7 mouse cellular contexts compared by ENCODE assay signal in genomic region chr12:110695676-110696171, GRCm38 (mm10). TPM values are rescaled to one million over a fixed set of nuclear protein-coding genes. Genes with fewer than 3 reads are reported as not detected.
DNase-seq lines count a peak whose midpoint lies in the region; ATAC-seq and TF ChIP-seq lines count a peak whose summit lies in the region.

No protein-coding gene starts in this region.

- H3K4me2 ChIP-seq in heart, postnatal 0 days (ENCODE audit: low read depth, low read length), result peak overlapping the region; percentile 69
- H3K4me2 ChIP-seq in liver, postnatal 0 days (ENCODE audit: low read depth, low read length), result peak overlapping the region; percentile 99
- peak overlapping the region; percentile 67 for H3K4me2 ChIP-seq in neural tube, embryonic 13.5 days

- H3K4me1 ChIP-seq in erythroblast, embryonic 14.5 days (ENCODE audit: control insufficient read depth), result peaks cover 55% of the 10 kb centered on the region
- H3K4me1 ChIP-seq in heart, postnatal 0 days (ENCODE audit: control insufficient read depth, insufficient read depth), result peaks cover 6% of the 10 kb centered on the region; the same call in 1 of the 2 replicates
- H3K4me1 ChIP-seq in liver, postnatal 0 days (ENCODE audit: insufficient read depth), result peaks cover 29% of the 10 kb centered on the region
- peaks cover 24% of the 10 kb centered on the region for H3K4me1 ChIP-seq in neural tube, embryonic 13.5 days (replicated peaks)

- 1% methylated on average over 54 of the region's 55 CpGs for WGBS in heart, postnatal 0 days
- under 1% methylated on average over 48 of the region's 55 CpGs for WGBS in liver, postnatal 0 days (ENCODE audit: insufficient replicate concordance)
- WGBS in neural tube, embryonic 13.5 days, result 0% methylated on average over 55 of the region's 55 CpGs

- H3K9me3 ChIP-seq in erythroblast, embryonic 14.5 days (ENCODE audit: control insufficient read depth, low read length), result no peaks in the 10 kb centered on the region
- H3K9me3 ChIP-seq in heart, postnatal 0 days (replicated peaks; ENCODE audit: control insufficient read depth, low read length), result no peaks in the 10 kb centered on the region
- no peaks in the 10 kb centered on the region for H3K9me3 ChIP-seq in liver, postnatal 0 days (ENCODE audit: low read length)
- no peaks in the 10 kb centered on the region for H3K9me3 ChIP-seq in neural tube, embryonic 13.5 days

- TF ChIP-seq CTCF in heart, postnatal 0 days (IDR thresholded peaks at IDR 0.05; ENCODE audit: low read depth), result no peak
- no peak for TF ChIP-seq CTCF in layer of hippocampus, adult 2 months (conservative IDR thresholded peaks at IDR 0.05)
- TF ChIP-seq CTCF in liver, postnatal 0 days (IDR thresholded peaks at IDR 0.05; ENCODE audit: low read depth), result no peak

- H3K27me3 ChIP-seq in erythroblast, embryonic 14.5 days (ENCODE audit: control insufficient read depth), result no peaks in the 10 kb centered on the region
- no peaks in the 10 kb centered on the region for H3K27me3 ChIP-seq in heart, postnatal 0 days (ENCODE audit: control insufficient read depth, insufficient read depth, low read length)
- H3K27me3 ChIP-seq in liver, postnatal 0 days (ENCODE audit: insufficient read depth, low read length), result no peaks in the 10 kb centered on the region
- no peaks in the 10 kb centered on the region for H3K27me3 ChIP-seq in neural tube, embryonic 13.5 days

- H3K27ac ChIP-seq in heart, postnatal 0 days (ENCODE audit: low read depth), result peak overlapping the region; percentile 96
- peak overlapping the region; percentile 99 for H3K27ac ChIP-seq in layer of hippocampus, adult 2 months
- H3K27ac ChIP-seq in liver, postnatal 0 days (ENCODE audit: low read depth), result peak overlapping the region; percentile 86
- peak overlapping the region; percentile 98 for H3K27ac ChIP-seq in neural tube, embryonic 13.5 days (replicated peaks)

- H3K4me3 ChIP-seq in erythroblast, embryonic 14.5 days (replicated peaks), result peak overlapping the region; percentile 99
- peak overlapping the region; percentile 100 for H3K4me3 ChIP-seq in heart, postnatal 0 days (ENCODE audit: low read depth, low read length)
- peak overlapping the region; percentile 98 for H3K4me3 ChIP-seq in layer of hippocampus, adult 2 months
- peak overlapping the region; percentile 100 for H3K4me3 ChIP-seq in liver, postnatal 0 days (ENCODE audit: low read depth, low read length)
- H3K4me3 ChIP-seq in neural tube, embryonic 13.5 days, result peak overlapping the region; percentile 91

- peak; percentile 76 for DNase-seq in Muller cell, postnatal 12 days (ENCODE audit: inconsistent ontology term)
- peak; percentile 86 for DNase-seq in brain, adult 2 months (ENCODE audit: low read depth, low spot score)
- peak; percentile 54 for DNase-seq in heart, postnatal 0 days (ENCODE audit: low spot score)
- DNase-seq in layer of hippocampus, adult 2 months (ENCODE audit: low spot score in 2 of 2), result peak; percentile 42 to 66
- peak; percentile 73 for DNase-seq in liver, postnatal 0 days

- peaks cover 44% of the 10 kb centered on the region for H3K36me3 ChIP-seq in erythroblast, embryonic 14.5 days (ENCODE audit: control insufficient read depth)
- H3K36me3 ChIP-seq in heart, postnatal 0 days (replicated peaks; ENCODE audit: control insufficient read depth, insufficient read depth, low read length), result peaks cover 32% of the 10 kb centered on the region
- peaks cover 31% of the 10 kb centered on the region for H3K36me3 ChIP-seq in liver, postnatal 0 days (replicated peaks; ENCODE audit: insufficient read depth, low read length)
- peaks cover 32% of the 10 kb centered on the region for H3K36me3 ChIP-seq in neural tube, embryonic 13.5 days

- ATAC-seq in heart, postnatal 0 days (ENCODE audit: insufficient read depth, low read depth), result peak; percentile 44
- ATAC-seq in liver, postnatal 0 days, result peak; percentile 45
- peak; percentile 71 for ATAC-seq in neural tube, embryonic 13.5 days (ENCODE audit: low read depth)

- TF ChIP-seq EP300 in heart, postnatal 0 days (IDR thresholded peaks at IDR 0.05; ENCODE audit: low read depth), result no peak
- no peak for TF ChIP-seq EP300 in liver, postnatal 0 days (IDR thresholded peaks at IDR 0.05; ENCODE audit: low read depth)

- H3K9ac ChIP-seq in heart, postnatal 0 days (replicated peaks; ENCODE audit: low read depth, low read length), result peak overlapping the region; percentile 99
- H3K9ac ChIP-seq in liver, postnatal 0 days (replicated peaks), result peak overlapping the region; percentile 94
- peak overlapping the region; percentile 99 for H3K9ac ChIP-seq in neural tube, embryonic 13.5 days

RNA-seq across cellular contexts. Expression of gene Hsp90aa1, which starts 6.8 kb away (rescaled TPM):
- polyA plus RNA-seq in erythroblast, embryonic 14.5 days (2012), result 16.7 and 20.5 TPM in 2 replicates
- 181 and 434 TPM in 2 replicates for total RNA-seq in heart, postnatal 0 days (2014; rRNA removed; ENCODE audit: low replicate concordance)
- polyA plus RNA-seq in heart, postnatal 0 days (2015; fragmentation: Nextera tagmentation; extraction: Ambion mirVana), result 255 and 258 TPM in 2 replicates
- 100 to 1,000 TPM; 921 to 990 TPM for total RNA-seq in layer of hippocampus, adult 2 months (2021)
- polyA plus RNA-seq in liver, postnatal 0 days (2015; fragmentation: Nextera tagmentation; extraction: Ambion mirVana), result 231 and 250 TPM in 2 replicates
- 1,439 and 1,490 TPM in 2 replicates for polyA plus RNA-seq in neural tube, embryonic 13.5 days (2015; fragmentation: Nextera tagmentation; extraction: Ambion mirVana)

RNA-seq across cellular contexts. Expression of gene 1700001K19Rik, which starts 13.3 kb away (rescaled TPM):
- not detected in 2 replicates for polyA plus RNA-seq in erythroblast, embryonic 14.5 days (2012)
- total RNA-seq in heart, postnatal 0 days (2014; rRNA removed; ENCODE audit: low replicate concordance), result not detected in 2 replicates
- 0.16 TPM in 1 of 2 replicates, not detected in the other for polyA plus RNA-seq in heart, postnatal 0 days (2015; fragmentation: Nextera tagmentation; extraction: Ambion mirVana)
- not detected for total RNA-seq in layer of hippocampus, adult 2 months (2021)
- polyA plus RNA-seq in liver, postnatal 0 days (2015; fragmentation: Nextera tagmentation; extraction: Ambion mirVana), result not detected in 2 replicates
- polyA plus RNA-seq in neural tube, embryonic 13.5 days (2015; fragmentation: Nextera tagmentation; extraction: Ambion mirVana), result 0.28 TPM in 1 of 2 replicates, not detected in the other

RNA-seq across cellular contexts. Expression of gene Wdr20, which starts 42.0 kb away (rescaled TPM):
- 0.67 and 1.6 TPM in 2 replicates for polyA plus RNA-seq in erythroblast, embryonic 14.5 days (2012)
- 36.9 and 45.8 TPM in 2 replicates for total RNA-seq in heart, postnatal 0 days (2014; rRNA removed; ENCODE audit: low replicate concordance)
- polyA plus RNA-seq in heart, postnatal 0 days (2015; fragmentation: Nextera tagmentation; extraction: Ambion mirVana), result 10.7 and 12.1 TPM in 2 replicates
- total RNA-seq in layer of hippocampus, adult 2 months (2021), result 10 to 100 TPM; 43.5 to 49.9 TPM
- 6.4 and 7.0 TPM in 2 replicates for polyA plus RNA-seq in liver, postnatal 0 days (2015; fragmentation: Nextera tagmentation; extraction: Ambion mirVana)
- polyA plus RNA-seq in neural tube, embryonic 13.5 days (2015; fragmentation: Nextera tagmentation; extraction: Ambion mirVana), result 27.1 and 28.0 TPM in 2 replicates

Comparison
In these comparisons a context has a peak if more than half of its experiments do, and no peak if none do; other contexts are left out.
1. Peak in every context shown above with its lines: DNase-seq, ATAC-seq, H3K4me3 ChIP-seq and H3K27ac ChIP-seq.
2. RNA of gene Hsp90aa1, which starts 6.8 kb away (polyA plus RNA-seq): 1,439 to 1,490 TPM in neural tube, embryonic 13.5 days, 255 to 258 TPM in heart, postnatal 0 days and 231 to 250 TPM in liver, postnatal 0 days; 16.7 to 20.5 TPM in erythroblast, embryonic 14.5 days; every median in the first group is over 10 times any median in the second.